Mouse (Mus musculus): ENCODE measurements around the gene Ppp1r26. TPM values are rescaled to one million over a fixed set of nuclear protein-coding genes. Genes with fewer than 3 reads are reported as not detected.

Ppp1r26 gene
- polyA plus RNA-seq, 1 experiment from 2014 or later: 5.0 TPM

Other genes starting within 250 kb of the Ppp1r26 start
- gene 1700007K13Rik, start 19.5 kb downstream of the Ppp1r26 start, polyA plus RNA-seq (2015; fragmentation: Nextera tagmentation; extraction: Ambion mirVana): 0.89 and 1.1 TPM in 2 replicates
- 50.3 and 51.3 TPM in 2 replicates for gene Mrps2, start 21.3 kb downstream of the Ppp1r26 start, polyA plus RNA-seq (2015; fragmentation: Nextera tagmentation; extraction: Ambion mirVana)
- gene Gbgt1, start 50.1 kb downstream of the Ppp1r26 start, polyA plus RNA-seq (2015; fragmentation: Nextera tagmentation; extraction: Ambion mirVana): 0.56 and 1.1 TPM in 2 replicates
- gene Gm10134, start 59.3 kb downstream of the Ppp1r26 start, polyA plus RNA-seq (2015; fragmentation: Nextera tagmentation; extraction: Ambion mirVana): 1.9 and 4.5 TPM in 2 replicates
- 50.3 and 50.7 TPM in 2 replicates for gene Ralgds, start 66.3 kb downstream of the Ppp1r26 start, polyA plus RNA-seq (2015; fragmentation: Nextera tagmentation; extraction: Ambion mirVana)
- gene Cel, start 116.6 kb downstream of the Ppp1r26 start, polyA plus RNA-seq (2015; fragmentation: Nextera tagmentation; extraction: Ambion mirVana): 0.35 TPM in 1 of 2 replicates, not detected in the other
- 41.8 and 44.1 TPM in 2 replicates for gene Gtf3c5, start 137.0 kb downstream of the Ppp1r26 start, polyA plus RNA-seq (2015; fragmentation: Nextera tagmentation; extraction: Ambion mirVana)
- 0.14 and 0.45 TPM in 2 replicates for gene Gfi1b, start 175.2 kb downstream of the Ppp1r26 start, polyA plus RNA-seq (2015; fragmentation: Nextera tagmentation; extraction: Ambion mirVana)
- gene Tsc1, start 194.4 kb downstream of the Ppp1r26 start, polyA plus RNA-seq (2015; fragmentation: Nextera tagmentation; extraction: Ambion mirVana): 15.7 TPM in 2 replicates

Measured in limb, embryonic 15.5 days (tissue).